Mouse (Mus musculus) CD4-positive helper T cell, adult 2 months (primary cell): Measurements from ENCODE around the gene Tmem163.

Experiments
- DNase-seq: peaks from one replicate; pipeline ENCODE4 v3.0.0-alpha.2; 2012; ENCODE audit warnings: low read depth, missing footprints, low spot score

Tmem163 gene

GRCm38 (mm10) chr1:127500219-127500618 lies 179.1 kb downstream of the Tmem163 start:
- peak; percentile 63 for DNase-seq

DNA sequence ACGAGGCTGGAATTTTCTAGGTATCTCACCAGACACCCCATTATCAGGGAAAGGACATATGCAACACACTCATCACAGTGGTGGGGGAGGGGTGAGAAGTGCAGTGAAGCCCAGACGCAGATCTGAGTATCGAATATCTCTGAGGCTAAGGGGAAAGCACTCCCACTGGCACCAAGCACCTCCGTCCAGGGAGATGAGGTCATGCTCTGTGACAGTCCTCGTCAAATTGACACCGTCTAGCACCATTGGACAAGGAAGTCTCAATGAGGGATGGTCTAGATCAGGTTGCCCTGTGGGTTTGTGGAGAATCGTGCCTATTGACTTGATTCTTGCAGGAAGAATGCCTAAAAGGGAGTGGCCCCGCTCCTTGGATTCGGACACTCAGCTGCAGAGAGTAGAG lies 180.6 kb downstream of the Tmem163 start:
- DNase-seq, result no peak

GRCm38 (mm10) chr1:127496737-127497543 lies 182.4 kb downstream of the Tmem163 start:
- DNase-seq, result peak; percentile 57

GRCm38 (mm10) chr1:127487161-127487560 lies 192.2 kb downstream of the Tmem163 start:
- DNase-seq, result peak; percentile 22

DNA sequence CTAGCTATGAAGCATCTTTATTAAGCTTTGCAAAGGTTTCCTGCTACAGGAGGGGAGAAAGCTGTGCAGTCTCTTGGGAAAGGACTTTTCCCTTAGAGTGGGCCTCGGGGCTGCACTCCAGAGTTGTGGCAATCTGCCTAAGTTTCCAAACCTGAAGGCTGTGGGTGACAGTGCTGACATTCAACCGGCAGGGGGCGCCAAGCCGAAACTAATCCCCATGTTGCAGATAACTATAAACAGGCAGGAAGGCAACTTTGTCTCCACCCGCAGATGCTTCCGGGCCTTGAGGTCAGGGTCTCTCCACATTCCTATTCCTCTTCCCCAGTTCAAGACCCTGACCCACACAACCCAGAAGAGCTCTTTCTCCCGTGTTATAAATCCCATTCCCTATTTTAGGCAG lies 194.5 kb downstream of the Tmem163 start:
- DNase-seq, result peak; percentile 29

GRCm38 (mm10) chr1:127484188-127484587 lies 195.2 kb downstream of the Tmem163 start:
- DNase-seq, result no peak

DNA sequence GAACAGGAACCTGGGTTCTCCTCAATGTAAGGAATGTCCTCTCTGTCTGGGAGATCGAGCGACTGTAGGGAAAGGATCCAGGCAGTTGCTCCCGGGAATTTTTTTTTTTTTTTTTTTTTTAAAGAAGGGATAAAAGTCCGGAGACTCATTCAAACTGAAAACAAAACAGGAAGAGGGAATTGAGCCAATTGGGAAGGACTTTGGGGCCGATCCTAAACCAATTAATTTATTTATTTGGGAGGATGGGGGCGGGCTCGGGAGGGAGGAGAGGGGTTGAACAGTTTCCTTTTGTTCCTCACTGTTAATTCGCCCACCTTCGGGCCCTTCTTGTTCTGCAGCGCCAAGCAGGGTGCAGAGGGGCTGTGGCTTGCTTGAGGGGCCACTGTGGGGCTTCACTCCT lies 196.4 kb downstream of the Tmem163 start:
- DNase-seq, result no peak

DNA sequence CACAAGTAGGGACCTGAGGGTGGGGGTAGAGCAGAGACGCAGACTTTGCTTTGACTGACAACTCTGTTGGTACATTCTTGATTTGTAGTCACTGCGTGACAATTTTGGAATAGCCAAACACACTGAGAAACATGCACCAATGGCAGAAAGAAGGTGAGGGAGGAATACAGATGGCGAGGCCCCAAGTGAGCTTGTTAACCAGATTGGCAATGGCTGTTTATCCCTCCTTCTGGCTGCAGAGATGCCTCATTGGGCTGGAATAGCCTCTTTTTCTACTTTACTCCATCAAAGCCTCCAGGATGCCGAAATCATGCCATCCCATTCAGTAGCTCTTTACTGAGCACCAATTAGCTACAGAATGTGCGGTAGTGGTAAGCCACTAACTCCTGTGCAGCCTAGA lies 203.6 kb downstream of the Tmem163 start:
- no peak for DNase-seq

- no peak for DNase-seq
Measured at GRCm38 (mm10) chr1:127470175-127470574, 209.2 kb downstream of the Tmem163 start.

- no peak for DNase-seq
Measured at GRCm38 (mm10) chr1:127467238-127467637, 212.1 kb downstream of the Tmem163 start.

DNA sequence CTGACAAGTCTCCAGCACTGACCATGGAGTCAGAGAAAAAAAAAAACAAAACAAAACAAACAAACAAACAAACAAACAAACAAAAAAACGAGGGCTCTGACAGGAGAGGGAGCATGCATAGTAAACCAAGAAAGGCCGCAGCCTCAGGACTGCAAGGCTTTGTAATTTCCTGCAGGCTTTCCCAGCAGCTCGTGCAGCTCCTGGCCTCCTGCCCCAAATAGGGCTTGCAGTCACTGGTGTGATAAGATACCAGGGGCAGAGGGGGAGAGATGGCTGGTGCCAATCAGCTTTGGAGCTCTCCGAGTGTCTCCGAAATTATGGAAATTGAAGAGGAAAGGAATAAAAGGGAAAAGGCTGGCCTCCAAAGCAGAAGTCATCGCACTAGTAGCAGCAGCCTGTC lies 214.1 kb downstream of the Tmem163 start:
- no peak for DNase-seq

GRCm38 (mm10) chr1:127464041-127464440 lies 215.3 kb downstream of the Tmem163 start:
- DNase-seq, result no peak

- DNase-seq, result no peak
Measured at GRCm38 (mm10) chr1:127461017-127461416, 218.3 kb downstream of the Tmem163 start.

GRCm38 (mm10) chr1:127459576-127459975 lies 219.8 kb downstream of the Tmem163 start:
- no peak for DNase-seq

DNA sequence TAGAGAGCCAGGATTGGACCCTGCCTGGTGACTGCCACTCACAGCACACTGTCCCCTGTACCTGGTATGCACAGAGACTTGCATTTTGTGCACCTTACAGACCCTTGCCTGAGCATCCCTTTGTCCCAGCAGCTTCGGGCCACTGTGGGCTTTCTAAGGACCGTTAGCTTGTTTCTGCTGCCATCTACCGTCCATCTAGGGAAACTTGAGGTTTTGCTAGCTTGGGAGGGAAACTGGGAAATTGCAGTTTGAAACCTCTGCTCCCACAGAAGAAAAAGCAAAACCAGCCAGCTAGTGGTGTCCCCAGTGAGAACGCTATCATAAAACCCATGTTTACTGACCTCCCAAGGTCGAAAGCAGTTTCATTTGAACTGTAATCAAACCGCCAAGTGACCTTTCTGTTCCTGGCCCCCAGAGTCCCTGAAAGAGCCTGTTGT lies 220.3 kb downstream of the Tmem163 start:
- DNase-seq, result peak; percentile 44

- no peak for DNase-seq
Measured at GRCm38 (mm10) chr1:127453397-127453796, 226.0 kb downstream of the Tmem163 start.

GRCm38 (mm10) chr1:127444836-127445485 lies 234.4 kb downstream of the Tmem163 start:
- DNase-seq, result no peak

GRCm38 (mm10) chr1:127442880-127443877 lies 236.2 kb downstream of the Tmem163 start:
- DNase-seq, result no peak

- DNase-seq, result peak; percentile 20
Measured at GRCm38 (mm10) chr1:127441736-127442135, 237.6 kb downstream of the Tmem163 start.

- DNase-seq, result no peak
Measured at GRCm38 (mm10) chr1:127441007-127441406, 238.3 kb downstream of the Tmem163 start.

DNA sequence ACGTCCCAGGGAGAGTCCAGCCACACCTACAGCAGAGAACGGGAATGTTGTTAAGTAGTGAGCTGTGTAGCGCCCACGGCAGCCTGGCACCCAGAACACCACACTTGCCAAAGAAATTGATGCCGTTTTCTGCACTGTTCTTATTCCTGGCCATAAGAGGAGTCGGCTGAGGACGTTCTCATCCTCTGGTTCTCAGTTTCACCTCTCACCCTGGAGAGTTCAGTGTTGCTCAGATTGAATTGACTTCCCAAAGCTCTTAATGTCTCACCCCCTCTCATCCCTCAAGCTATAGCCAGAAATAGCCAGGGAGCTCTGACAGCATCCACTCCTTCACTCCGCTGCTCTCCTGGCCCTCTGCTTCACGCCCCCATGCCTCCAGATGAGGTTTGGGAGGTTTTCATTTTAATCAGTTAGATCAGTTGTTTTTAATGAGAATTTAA lies 239.9 kb downstream of the Tmem163 start:
- DNase-seq, result no peak

DNA sequence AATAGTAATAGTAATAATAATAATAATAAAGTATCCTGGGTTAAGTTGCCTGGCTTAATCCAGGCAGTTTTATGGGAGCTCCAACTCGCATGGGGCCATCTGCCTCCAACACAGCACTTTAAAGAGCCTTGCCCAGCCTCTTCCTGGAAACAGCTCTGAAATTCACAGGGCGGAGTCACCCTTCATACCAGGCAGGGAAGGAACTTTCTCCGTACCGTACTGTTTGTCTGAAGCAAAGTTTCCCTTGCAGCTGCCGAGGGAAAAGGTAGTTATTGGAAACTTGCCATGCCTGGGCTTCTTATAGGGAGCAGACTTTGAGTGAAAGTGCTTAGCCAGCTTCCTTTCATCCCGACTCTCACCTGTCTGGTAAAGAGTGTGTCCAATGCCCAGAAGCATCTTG lies 242.3 kb downstream of the Tmem163 start:
- DNase-seq, result no peak
